Mouse (Mus musculus) monocyte, adult 5-6 weeks (primary cell): ENCODE data around the gene Cdh3. TPM values are rescaled to one million over a fixed set of nuclear protein-coding genes. Genes with fewer than 3 reads are reported as not detected.
A peak's percentile ranks its signal among the peaks of the same experiment; 100 is the strongest.
"Not testable (repeated sequence)": the region's sequence is repeated elsewhere in the genome, so short reads cannot be mapped to it uniquely, and the experiment has no call there.

Experiments used
- ATAC-seq: fragments of 153-309, 156-312 bp; replicated peaks from 2 replicates; pipeline ENCODE4 v1.8.0; 2017; ENCODE audit warnings: mild to moderate bottlenecking; ENCODE audit not compliant: low TSS enrichment, insufficient number of reproducible peaks, severe bottlenecking, poor library complexity, low FRiP score
- total RNA-seq: library from RNA; stranded (forward); fragments of 200-1000, 200-491, 200-594 nt; gene quantifications from 3 replicates; pipeline ENCODE4 v1.2.3, GENCODE M21; 2017

Gene Cdh3
- total RNA-seq, 1 experiment from 2014 or later = not detected

DNA sequence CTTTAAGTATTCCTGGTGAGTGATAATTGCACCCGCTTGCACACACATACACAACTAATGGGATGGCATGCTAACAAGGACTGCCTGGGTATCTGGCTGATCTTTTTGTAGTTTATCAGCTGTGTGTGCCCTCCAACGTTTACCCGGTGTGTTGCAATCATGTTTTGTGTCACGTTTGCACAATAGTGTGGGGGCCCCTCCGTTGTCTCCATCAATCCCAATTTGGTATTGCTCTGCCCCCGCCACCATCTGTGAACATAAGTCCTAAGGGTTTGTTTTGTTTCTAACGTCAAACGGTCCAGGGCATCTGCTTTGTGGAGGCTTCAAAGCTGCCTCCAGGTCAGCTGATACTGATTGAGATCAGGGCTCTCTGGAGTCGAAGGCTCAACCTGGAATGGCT lies 49.2 kb downstream of the Cdh3 start:
- no peak for ATAC-seq

DNA sequence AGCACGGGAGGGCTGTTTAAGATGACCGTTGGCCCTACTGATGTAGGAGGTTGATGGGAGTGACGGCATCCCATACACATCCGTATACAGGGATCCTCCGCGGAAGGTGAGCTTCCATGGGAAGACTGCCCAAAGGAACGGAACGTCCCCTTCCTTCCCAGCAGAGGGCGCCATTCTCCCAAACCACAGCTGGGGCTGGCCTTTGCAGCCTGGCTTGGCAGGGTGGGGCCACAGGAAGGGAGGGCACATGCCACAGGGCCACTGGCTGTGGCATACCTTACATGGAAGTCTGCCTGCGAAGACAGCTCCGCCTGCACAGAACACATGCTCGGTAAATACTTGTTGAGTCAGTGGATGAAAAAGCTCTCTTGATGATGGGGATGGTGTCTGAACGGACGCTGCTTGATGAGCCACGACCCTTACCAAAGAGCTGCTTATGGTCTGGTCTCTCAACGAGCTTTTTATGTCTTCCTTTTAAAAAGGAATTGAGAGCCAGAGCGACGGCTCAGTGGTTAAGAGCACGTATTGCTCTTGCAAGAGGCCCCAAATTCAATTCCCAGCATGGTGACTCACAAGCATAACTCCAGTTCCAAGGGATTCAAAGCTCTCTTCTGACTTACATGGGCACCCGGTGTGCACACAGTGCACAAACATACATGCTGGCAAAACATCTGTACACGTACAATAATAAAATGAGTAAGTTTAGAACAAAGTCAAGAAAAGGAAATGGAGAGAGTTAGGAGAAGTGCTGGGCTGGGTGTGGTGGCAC lies 50.6 kb downstream of the Cdh3 start:
- peak; percentile 94 for ATAC-seq

DNA sequence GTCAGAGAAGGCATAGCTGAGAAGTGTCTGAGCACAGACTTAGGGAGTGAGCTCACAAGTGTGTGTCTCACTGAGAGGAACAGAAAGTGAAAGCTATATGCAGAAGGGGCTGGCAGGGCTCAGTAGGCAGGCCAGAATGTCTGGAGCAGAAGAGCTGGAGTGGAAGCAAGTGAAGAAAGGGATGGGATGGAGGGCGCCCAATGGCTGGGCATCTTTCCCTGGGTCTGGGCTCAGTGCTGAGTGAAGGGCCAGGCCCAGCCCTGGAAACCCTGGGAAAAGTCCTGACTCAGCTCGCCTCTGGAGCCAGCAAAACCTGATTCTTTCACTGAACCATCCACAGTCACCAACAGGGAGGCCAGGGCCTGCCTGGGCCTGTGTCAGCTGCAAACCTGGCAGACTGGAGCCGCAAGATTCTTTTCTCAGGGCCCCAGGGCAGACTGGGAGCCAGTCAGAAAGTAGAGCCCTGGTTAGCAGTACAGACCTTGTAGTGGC lies 53.0 kb downstream of the Cdh3 start:
- ATAC-seq = peak; percentile 66

DNA sequence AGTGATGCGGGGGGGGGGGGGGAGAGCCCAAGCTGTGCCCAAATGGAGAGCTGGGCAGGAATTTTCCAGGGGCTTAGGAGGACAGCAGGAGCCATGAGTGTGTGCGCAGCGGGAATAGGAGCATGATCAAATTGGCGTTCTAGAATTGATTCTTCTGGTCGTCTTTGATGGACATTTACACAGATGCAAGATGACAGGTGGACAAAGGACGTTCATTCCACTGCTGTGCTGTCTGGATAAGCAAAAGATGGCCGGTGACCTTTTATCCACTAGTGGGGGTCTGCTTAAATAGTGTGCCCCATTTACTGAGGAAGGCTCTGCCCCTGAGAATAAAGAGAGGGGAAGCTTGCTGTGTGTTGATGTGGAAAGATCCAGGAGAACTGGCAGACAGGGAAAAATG lies 58.3 kb downstream of the Cdh3 start:
- no peak for ATAC-seq

DNA sequence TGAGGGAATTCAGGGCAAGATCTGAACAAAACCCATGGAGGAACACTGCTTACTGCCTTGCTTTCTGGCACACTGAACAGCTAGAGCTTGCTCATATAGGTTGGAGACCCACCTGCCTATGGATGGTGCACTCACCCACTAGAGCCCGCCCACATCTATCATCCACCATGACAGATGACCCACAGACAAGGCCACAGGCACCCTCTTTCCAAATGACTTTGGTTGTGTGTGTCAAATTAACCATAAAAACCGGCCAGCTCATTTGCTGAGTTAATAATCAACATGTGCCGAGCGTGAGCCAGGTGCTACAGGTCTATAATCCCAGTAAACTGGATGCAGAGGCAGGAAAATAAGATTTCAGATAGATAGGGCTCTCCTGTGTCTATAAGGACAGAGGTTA lies 59.7 kb downstream of the Cdh3 start:
- ATAC-seq = no peak

DNA sequence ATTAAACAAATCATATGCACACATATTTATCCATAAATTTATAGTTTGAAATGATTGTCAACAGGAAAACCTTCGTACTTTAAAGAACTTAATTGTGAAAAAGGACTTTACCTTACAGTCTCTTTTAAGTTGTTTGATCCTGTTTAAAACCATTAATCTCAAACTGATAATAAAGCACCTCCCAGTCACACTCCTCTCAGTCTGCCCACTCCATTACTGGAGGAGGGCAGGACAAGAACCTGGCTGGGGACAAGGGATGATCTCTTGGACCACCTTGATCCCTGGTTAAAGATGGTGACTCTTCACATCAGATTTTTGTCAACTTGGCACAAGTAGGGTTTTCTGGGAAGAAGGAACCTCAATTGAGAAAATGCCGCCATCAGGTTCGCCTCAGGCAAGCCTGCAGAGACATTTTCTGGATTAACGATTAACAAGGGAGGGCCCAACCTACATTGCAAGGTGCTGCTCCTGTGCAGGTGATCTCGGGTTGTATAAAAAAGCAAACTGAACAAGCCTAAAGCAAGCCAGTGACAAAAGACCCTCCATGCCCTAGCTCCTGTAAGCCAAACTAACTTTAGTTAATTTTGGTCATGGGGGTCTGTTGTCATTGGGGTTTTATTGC lies 61.0 kb downstream of the Cdh3 start:
- no peak for ATAC-seq

DNA sequence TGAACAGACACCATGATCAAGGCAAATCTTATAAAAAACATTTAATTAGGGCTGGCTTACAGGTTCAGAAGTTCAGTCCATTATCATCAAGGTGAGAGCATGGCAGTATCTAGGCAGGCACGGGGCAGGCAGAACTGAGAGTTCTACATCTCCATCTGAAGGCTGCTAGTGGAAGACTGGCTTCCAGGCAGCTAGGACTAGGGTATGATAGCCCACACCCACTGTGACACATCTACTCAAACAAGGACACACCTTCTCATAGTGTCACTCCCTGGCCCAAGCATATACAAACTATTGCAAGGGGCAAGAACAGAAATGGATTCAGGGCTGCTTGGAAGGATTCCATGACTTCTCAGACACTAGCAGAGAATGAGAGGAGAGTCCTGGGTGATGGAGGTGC lies 61.5 kb downstream of the Cdh3 start:
- not testable (repeated sequence) for ATAC-seq

DNA sequence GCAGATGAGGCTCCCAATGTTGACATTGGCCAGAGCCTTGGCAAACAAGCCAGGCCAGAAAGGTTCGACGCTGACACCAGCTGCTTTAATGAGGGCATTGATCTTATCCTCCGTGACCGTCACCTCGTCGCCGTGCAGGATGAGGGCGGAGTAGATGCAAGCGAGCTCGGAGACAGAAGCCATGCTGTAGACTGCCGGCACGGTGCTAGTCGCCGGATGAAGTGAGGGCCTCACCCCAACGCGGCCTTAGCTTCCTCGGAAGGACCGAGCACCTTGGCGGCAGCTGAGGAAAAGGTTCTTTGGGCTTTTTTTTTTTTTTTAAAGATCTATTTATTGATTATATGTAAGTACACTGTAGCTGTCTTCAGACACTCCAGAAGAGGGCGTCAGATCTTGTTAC lies 62.5 kb downstream of the Cdh3 start, which contains the start of gene Gm10073:
Gene Gm10073 (minus strand): TSS at position 294 of the 400 bp plus-strand sequence.
- ATAC-seq = not testable (repeated sequence)

DNA sequence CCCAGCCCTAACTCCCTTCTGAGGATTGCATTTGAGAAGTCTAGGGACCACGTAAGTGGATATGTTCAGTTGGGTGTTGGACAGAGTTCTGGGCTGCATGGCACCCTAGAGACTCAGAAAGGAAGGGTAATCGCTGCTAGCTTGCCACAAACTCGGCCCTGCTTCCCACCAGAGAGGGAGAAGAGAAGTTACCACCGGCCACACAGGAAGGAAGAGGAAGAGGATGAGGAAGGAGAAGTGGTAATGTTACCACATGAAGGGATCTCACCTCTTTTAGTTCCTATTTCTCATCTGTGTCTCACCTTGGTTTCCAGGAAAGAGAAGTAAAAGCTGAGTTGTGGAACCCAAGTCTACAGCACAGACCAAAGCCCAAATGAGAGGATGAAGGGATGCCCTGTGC lies 63.6 kb downstream of the Cdh3 start:
- ATAC-seq = peak; percentile 56

DNA sequence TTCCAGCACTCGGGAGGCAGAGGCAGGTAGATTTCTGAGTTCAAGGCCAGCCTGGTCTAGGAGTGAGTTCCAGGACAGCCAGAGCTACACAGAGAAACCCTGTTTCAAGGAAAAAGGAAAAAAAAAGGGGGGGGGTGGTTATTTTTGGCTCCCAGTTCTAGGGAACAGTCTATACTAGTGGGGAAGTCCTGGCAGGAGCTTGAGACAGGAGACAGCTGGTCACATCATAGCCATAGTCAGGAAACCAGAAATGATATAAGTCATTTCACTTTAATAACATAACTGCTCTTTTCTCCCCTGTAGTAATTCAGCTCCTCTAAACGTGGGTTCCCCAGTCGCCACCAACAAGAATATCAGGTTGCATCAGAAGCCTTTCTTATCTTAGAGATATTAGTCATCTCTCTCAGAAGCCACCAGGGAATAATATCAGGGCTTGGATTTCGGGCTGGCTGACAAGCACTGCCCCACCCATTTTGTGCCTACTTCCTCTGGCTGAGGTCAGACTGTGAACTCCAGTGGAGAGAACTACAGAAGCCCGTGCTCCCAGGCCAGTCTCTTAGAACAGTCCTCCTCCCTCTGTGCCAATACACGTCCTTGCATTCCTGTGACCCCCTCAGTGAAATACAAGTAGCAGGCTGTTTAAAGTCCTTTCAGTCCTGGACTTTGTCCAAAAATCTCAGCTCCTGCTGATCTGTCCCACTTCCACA lies 66.3 kb downstream of the Cdh3 start:
- peak; percentile 59; the same call in 1 of the 2 replicates for ATAC-seq

DNA sequence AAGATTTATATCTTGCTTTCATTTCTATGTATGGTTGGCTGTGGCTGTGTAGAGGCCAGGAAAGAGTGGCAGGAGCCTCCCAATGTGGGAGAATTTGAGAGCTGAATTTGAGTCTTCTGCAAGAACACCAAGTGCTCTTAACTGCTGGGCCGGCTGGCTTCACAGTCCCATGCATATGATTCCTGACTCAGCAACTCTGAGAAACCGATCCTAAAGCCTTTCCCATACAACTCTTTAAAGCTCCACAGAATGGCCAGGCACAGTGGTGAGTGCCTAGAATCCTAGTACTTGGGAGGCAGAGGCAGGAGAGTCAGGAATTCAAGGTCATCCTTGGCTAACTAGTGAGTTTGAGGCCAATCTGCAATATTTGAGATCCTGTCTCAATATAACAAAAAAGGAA lies 68.8 kb downstream of the Cdh3 start:
- ATAC-seq = no peak

DNA sequence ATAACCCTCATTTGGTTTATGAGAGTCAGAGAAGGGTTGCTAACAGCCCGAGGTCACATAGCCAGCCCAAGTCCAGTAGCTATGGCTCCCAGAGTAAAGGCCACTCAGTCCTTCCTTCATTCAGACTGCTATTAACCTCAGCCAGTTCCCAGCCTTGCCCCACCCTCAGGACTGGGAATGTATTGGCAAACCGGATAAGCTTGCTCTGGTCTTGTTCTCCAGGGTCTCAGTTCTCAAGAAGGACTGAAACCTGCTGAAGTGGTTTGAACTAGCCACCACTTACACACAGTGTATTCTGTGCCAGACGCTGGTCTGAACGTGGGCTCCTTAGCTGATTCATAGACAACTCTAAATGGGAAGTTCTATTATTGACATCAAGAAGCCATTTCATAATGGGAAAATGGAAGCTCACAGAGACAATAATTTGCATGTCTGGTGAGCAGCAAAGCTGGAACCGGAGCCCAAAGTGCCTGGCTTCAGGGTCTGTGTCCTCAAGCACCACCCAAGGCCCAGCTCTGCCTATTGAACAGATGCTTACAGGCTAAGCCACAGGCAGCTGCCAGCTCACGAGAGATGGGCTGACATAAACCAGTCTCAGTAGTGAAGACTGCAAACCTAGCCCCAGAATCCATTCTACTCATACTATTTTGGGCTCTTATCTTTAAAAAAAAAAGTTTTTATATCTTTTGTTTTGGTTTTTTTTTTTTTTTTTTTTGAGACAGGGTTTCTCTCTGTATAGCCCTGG lies 70.8 kb downstream of the Cdh3 start:
- ATAC-seq = no peak

DNA sequence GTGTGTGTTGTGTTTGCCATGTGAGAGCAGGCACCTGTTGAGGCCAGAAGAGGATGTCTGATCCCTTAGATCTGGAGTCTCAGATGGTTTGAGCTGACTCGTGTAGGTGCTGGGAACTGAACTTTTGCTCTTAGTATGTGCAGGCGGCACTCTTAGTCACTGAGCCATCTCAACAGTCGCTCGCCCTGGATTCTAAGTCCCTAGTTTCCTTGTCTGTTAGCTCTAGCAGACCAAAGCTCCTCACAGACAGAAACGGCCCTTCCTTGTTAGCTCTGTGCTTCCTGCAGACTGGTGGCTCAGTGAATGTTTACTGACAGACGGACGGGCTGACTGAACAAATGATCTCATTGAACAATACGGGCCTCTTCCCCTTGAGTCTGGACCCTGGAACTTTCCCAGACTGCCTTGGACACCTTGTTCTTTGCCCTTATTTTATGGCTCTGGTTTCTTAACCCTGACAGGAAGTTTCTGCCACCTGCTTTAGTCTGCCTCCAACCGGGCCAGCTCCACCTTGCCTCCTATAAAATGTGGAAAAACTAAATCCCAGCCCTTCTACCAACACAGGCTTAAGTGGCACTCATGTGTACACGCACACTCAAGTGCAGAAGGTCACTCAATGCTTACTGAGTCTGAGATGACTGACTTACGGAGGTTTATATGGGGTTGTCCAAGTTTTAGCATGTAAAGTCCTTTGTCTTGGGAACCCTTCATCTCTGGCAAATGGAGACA lies 74.4 kb downstream of the Cdh3 start:
- no peak for ATAC-seq

DNA sequence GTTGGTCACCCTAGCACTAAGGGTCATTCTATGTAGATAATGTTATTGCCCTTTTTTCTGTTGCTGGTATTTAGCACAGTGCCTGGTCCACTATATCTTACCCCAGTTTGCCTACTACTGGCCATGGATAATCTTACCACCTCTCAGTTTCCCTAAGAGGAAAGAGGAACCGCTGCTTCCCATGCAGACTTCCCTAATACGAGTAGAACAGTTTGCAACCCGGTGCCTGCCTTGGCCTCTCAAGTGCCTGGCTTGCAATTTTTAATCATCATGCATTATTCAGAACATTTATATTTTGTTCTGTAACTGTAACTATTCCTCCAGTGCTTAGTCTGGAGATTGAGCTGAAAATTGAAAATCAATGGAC lies 75.0 kb downstream of the Cdh3 start:
- no peak for ATAC-seq

DNA sequence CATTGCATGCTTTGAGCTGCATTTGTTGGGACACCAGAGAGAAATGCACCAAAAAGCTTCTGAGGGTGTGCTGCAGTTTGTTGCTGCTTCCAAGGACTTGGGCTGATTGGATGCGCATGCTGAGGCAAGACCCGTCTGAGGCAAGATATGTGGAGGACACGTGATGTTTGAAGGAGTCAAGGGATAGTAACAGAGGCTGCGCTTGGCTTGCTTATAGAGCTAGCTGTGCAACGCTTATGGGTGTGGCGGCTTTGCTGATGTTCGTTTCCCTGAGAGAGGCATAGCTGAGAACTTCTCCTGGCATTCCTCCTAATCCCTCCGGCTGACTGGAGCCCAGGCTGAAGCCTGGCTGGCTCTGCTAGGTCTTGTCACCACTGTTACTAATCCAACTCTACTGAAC lies 76.2 kb downstream of the Cdh3 start:
- no peak for ATAC-seq

DNA sequence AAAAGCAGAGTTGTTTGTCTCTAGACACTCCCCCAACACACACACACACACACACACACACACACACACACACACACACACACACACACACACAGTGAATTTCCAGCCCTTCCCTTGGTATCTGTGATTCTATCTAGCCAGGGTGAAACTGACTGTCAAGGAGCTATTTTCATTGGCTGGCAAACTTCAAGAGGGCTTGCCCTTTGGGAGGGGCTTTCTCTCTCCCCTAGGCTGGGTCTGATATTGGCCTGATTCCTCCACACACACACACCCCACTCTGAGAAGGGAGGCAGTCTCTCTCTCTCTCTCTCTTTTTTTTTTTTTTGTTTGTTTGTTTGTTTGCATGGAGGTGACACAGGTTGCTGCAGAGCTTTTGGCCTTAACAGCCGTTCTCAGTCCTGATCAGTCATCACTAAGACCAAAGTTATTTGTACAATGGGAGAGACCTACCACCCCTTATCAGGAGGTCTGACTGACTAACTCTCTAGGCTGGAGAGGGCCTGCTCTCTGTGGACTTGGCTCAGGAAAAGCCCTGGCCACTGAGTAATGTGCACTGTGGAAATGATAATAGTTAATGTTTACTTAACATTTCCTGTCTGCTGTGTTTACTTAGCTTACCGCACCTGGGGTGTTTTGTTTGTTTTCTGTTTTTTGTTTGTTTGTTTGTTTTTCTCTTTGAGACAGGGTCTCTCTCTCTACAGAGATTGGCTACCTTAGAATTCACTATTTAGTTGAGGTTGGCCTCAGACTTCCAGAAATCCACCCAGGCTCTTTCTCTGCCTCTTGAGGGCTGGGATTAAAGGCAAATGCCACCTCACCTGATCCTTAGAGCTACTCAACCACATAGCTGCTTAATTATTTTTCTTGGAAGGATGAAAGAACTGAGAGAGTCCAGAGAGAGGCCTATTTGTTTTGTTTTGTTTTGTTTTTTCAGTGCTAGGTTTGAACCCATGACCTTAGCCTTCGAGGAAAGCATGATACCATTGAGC lies 78.0 kb downstream of the Cdh3 start:
- ATAC-seq = no peak

DNA sequence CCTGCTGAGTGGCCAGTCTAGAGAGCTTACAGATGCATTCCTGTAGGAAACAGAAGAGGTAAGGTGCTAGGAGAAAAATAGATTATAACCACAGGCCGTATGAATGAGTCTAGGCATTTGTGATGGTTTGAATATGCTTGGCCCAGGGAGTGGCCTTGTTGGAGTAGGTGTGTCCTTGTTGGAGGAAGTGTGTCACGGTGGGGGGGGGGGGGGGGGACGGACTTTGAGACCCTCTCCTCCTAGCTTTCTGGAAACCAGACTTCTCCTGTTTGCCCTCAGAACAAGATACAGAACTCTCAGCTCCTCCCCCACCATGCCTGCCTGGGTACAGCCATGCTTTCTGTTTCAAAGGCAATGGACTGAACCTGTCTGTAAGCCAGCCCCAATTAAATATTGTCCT lies 81.8 kb downstream of the Cdh3 start:
- ATAC-seq = no peak
